Mouse (Mus musculus): Measurements from ENCODE around the gene Atp6v1a. TPM values are rescaled to one million over a fixed set of nuclear protein-coding genes. Genes with fewer than 3 reads are reported as not detected.

Gene Atp6v1a
- polyA plus RNA-seq, 1 experiment from 2014 or later = 61.3 TPM

DNA sequence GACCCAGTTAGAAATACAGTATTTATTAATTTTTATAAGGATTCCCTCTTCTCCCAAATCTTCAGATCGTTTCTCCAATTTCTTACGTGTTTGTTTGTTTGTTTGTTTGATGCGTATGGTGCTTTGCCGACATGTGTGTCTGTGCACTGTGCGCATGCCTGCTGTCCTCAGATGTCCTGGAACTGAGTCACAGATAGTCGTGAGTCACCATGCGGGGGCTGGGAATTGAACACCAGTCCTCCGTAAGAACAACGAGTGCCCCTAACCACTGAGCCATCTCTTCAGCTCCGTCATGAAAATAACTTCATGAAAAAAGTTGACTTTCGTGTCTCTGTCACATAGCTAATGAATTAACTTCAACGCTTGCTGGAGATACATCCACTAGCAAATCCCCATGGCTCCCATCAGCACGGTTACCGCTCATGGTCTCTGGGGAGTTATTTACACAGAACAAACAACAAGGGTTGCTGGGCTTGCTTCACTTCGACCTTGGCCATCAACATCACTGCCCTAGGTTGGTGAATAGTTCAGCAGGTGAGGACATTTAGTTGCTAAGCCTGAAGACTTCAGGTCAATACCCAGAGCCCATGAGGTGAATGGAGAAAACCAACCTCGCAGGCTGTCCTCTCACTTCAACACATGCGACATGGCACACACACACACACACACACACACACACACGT lies 78.8 kb downstream of the Atp6v1a start:
- no peaks in the 10 kb centered on the region for H3K36me3 ChIP-seq (ENCODE audit: control insufficient read depth, insufficient read depth, low read length)
- H3K9ac ChIP-seq (ENCODE audit: low read length) = no peak overlapping the region
- 93% methylated on average over 18 of the region's 18 CpGs for WGBS
- H3K4me1 ChIP-seq (replicated peaks; ENCODE audit: control insufficient read depth, insufficient read depth, low read length) = 0 out of 2 replicates have a peak, but pooled peaks cover 2% of the 10 kb centered on the region
- no peak overlapping the region for H3K4me3 ChIP-seq (ENCODE audit: low read depth, low read length)
- no peak overlapping the region for H3K4me2 ChIP-seq (ENCODE audit: low read depth, low read length, severe bottlenecking)
- no peaks in the 10 kb centered on the region for H3K27me3 ChIP-seq (ENCODE audit: control insufficient read depth, insufficient read depth, low read length)
- H3K27ac ChIP-seq (ENCODE audit: low read depth, low read length) = no peak overlapping the region
- ATAC-seq (replicated peaks; ENCODE audit: low FRiP score) (no peak), DNase-seq (ENCODE audit: low spot score) (no peak)
- H3K9me3 ChIP-seq (ENCODE audit: control insufficient read depth, low read length) = no peaks in the 10 kb centered on the region

DNA sequence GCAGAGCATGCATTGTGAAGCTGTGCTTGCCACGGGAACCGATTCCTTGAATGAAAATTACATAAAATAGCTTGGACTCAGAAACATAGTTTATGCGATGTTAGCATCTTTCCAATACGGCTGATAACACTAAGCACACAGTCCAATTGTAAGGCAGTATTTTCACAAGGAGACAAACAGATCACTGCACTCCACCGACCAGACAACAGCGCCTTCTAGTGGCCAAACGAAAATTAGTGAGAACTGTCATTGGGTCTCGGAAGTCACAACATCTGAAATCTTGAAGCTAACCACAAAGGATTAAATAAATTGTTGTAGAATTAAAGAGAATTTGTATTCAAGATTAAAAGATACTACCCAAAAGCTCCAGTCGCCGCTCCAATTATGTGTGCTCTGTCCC lies 80.8 kb downstream of the Atp6v1a start:
- ATAC-seq (replicated peaks; ENCODE audit: low FRiP score) (no peak), DNase-seq (ENCODE audit: low spot score) (peak; percentile 75)
- no peaks in the 10 kb centered on the region for H3K9me3 ChIP-seq (ENCODE audit: control insufficient read depth, low read length)
- H3K36me3 ChIP-seq (ENCODE audit: control insufficient read depth, insufficient read depth, low read length) = no peaks in the 10 kb centered on the region
- no peak overlapping the region for H3K27ac ChIP-seq (ENCODE audit: low read depth, low read length)
- H3K9ac ChIP-seq (ENCODE audit: low read length) = no peak overlapping the region
- H3K4me2 ChIP-seq (ENCODE audit: low read depth, low read length, severe bottlenecking) = no peak overlapping the region
- H3K4me1 ChIP-seq (replicated peaks; ENCODE audit: control insufficient read depth, insufficient read depth, low read length) = 0 out of 2 replicates have a peak, but pooled peaks cover 2% of the 10 kb centered on the region
- no peaks in the 10 kb centered on the region for H3K27me3 ChIP-seq (ENCODE audit: control insufficient read depth, insufficient read depth, low read length)
- 36% methylated on average over 10 of the region's 10 CpGs for WGBS
- H3K4me3 ChIP-seq (ENCODE audit: low read depth, low read length) = no peak overlapping the region

DNA sequence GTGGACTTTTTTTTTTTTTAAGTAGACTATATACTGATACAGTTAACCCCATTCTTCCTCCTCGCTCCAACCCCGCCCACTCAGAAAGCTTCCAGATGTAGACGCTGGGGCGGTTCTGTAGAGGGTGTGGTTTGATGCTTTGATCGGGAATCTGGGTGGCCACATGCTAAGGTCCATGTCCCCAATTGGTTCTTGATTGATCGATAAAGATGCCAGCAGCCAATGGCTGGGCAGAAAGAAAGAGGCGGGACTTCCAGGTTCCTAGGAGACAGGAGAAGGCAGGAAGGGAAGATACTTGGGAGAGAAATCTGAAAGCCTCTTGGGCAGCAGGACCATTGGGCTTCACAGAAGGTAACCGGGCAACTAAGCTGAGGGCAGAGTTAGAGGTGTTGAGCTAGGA lies 83.7 kb downstream of the Atp6v1a start:
- Histone ChIP-seq H3K9ac (ENCODE audit: low read length) (no peak overlapping the region), H3K4me2 (ENCODE audit: low read depth, low read length, severe bottlenecking) (no peak overlapping the region), H3K4me1 (replicated peaks; ENCODE audit: control insufficient read depth, insufficient read depth, low read length) (no peaks in the 10 kb centered on the region), H3K9me3 (ENCODE audit: control insufficient read depth, low read length) (no peaks in the 10 kb centered on the region), H3K4me3 (ENCODE audit: low read depth, low read length) (no peak overlapping the region), H3K36me3 (ENCODE audit: control insufficient read depth, insufficient read depth, low read length) (no peaks in the 10 kb centered on the region), H3K27me3 (ENCODE audit: control insufficient read depth, insufficient read depth, low read length) (no peaks in the 10 kb centered on the region), H3K27ac (ENCODE audit: low read depth, low read length) (no peak overlapping the region)
- ATAC-seq (replicated peaks; ENCODE audit: low FRiP score) = no peak
- peak; percentile 45 for DNase-seq (ENCODE audit: low spot score)
- 52% methylated on average over 8 of the region's 8 CpGs for WGBS

DNA sequence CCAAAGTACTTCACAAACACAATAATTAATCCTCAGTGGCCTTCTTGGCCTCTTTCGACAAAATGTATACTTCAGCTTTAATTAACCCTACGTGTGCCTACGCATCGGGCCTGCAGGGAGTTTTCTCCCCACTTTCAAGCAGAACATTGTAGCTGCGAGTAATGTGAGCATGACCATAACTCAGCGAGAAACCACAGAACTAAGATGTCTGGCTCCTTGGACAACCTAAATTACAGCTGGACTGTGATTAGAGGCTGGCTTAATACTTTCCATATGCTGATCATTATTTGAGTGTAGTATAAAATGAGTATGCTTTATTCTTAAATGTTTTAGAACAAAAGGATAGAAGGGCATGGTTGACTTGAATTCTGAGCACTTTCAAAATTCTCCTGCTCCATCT lies 86.2 kb downstream of the Atp6v1a start:
- ATAC-seq (replicated peaks; ENCODE audit: low FRiP score) (no peak), DNase-seq (ENCODE audit: low spot score) (peak; percentile 21)
- no peaks in the 10 kb centered on the region for H3K4me1 ChIP-seq (replicated peaks; ENCODE audit: control insufficient read depth, insufficient read depth, low read length)
- no peaks in the 10 kb centered on the region for H3K36me3 ChIP-seq (ENCODE audit: control insufficient read depth, insufficient read depth, low read length)
- no peaks in the 10 kb centered on the region for H3K9me3 ChIP-seq (ENCODE audit: control insufficient read depth, low read length)
- H3K9ac ChIP-seq (ENCODE audit: low read length) = no peak overlapping the region
- H3K27ac ChIP-seq (ENCODE audit: low read depth, low read length) = no peak overlapping the region
- no peak overlapping the region for H3K4me2 ChIP-seq (ENCODE audit: low read depth, low read length, severe bottlenecking)
- H3K4me3 ChIP-seq (ENCODE audit: low read depth, low read length) = no peak overlapping the region
- WGBS = 74% methylated on average over 6 of the region's 6 CpGs
- no peaks in the 10 kb centered on the region for H3K27me3 ChIP-seq (ENCODE audit: control insufficient read depth, insufficient read depth, low read length)

DNA sequence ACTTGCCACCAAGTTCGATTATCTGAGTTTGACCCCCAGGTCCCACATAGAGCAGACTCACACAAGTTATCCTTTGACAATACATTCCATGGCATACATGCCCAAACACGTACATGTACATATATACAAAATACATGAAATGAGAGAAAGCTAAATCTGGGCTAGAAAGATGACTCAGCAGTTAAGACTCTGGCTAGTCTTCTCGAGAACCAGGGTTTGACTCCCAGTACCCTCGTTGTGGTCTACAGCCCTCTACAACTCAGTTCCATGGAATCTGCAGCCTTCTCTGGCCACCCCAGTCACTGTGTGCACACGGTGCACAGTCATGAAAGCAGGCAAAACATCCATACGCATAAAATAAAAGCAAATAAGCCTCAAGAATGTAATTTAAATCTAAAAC lies 87.1 kb downstream of the Atp6v1a start:
- WGBS = 87% methylated on average over 6 of the region's 6 CpGs
- no peaks in the 10 kb centered on the region for H3K9me3 ChIP-seq (ENCODE audit: control insufficient read depth, low read length)
- H3K4me3 ChIP-seq (ENCODE audit: low read depth, low read length) = no peak overlapping the region
- ATAC-seq (replicated peaks; ENCODE audit: low FRiP score) (no peak), DNase-seq (ENCODE audit: low spot score) (no peak)
- no peaks in the 10 kb centered on the region for H3K36me3 ChIP-seq (ENCODE audit: control insufficient read depth, insufficient read depth, low read length)
- H3K9ac ChIP-seq (ENCODE audit: low read length) = no peak overlapping the region
- no peak overlapping the region for H3K4me2 ChIP-seq (ENCODE audit: low read depth, low read length, severe bottlenecking)
- no peaks in the 10 kb centered on the region for H3K4me1 ChIP-seq (replicated peaks; ENCODE audit: control insufficient read depth, insufficient read depth, low read length)
- H3K27me3 ChIP-seq (ENCODE audit: control insufficient read depth, insufficient read depth, low read length) = no peaks in the 10 kb centered on the region
- H3K27ac ChIP-seq (ENCODE audit: low read depth, low read length) = no peak overlapping the region

DNA sequence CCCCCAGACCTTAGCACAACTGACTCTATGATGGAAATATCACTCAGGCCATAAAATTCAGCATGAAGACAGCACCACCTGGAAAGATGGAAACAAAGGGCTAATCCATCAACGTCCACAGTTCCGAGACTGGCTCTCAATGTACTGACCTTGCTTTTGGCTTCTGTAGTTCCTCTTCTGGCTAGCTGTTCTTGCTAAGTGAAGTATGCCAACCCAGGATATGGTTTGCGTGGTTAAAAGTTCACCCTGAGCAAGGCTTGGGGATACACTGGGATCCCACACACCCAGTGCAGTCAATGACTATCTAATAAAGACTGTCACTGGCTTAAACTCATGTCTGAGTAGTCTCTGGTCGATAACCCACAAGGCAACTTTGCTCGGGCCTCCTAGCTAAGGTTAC lies 89.4 kb downstream of the Atp6v1a start:
- Histone ChIP-seq H3K4me1 (replicated peaks; ENCODE audit: control insufficient read depth, insufficient read depth, low read length) (no peaks in the 10 kb centered on the region), H3K36me3 (ENCODE audit: control insufficient read depth, insufficient read depth, low read length) (no peaks in the 10 kb centered on the region), H3K9me3 (ENCODE audit: control insufficient read depth, low read length) (no peaks in the 10 kb centered on the region; the same call in 1 of the 2 replicates), H3K4me3 (ENCODE audit: low read depth, low read length) (no peak overlapping the region), H3K27me3 (ENCODE audit: control insufficient read depth, insufficient read depth, low read length) (no peaks in the 10 kb centered on the region), H3K27ac (ENCODE audit: low read depth, low read length) (no peak overlapping the region), H3K4me2 (ENCODE audit: low read depth, low read length, severe bottlenecking) (no peak overlapping the region), H3K9ac (ENCODE audit: low read length) (no peak overlapping the region)
- DNase-seq (ENCODE audit: low spot score) (peak; percentile 3), ATAC-seq (replicated peaks; ENCODE audit: low FRiP score) (no peak)
- 91% methylated on average over 5 of the region's 5 CpGs for WGBS

DNA sequence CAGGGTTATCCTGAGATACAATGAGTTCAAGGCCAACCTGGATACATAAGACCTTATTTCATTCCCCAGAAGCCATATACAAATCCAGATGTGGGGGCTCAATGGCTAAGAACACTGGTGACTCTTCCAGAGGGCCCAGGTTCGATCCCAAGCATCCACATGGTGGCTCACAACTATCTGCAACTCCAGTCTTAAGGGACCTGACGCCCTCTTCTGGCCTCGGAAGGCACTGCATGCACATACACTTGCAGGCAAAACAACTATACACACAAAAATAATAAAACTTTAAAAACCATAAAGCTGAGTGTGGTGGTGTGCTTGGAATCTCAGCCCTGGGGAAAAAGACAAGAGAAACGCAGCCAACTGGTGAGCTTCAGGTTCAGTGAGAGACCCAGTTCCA lies 100.4 kb downstream of the Atp6v1a start:
- Histone ChIP-seq H3K27me3 (ENCODE audit: control insufficient read depth, insufficient read depth, low read length) (no peaks in the 10 kb centered on the region), H3K9me3 (ENCODE audit: control insufficient read depth, low read length) (no peaks in the 10 kb centered on the region), H3K27ac (ENCODE audit: low read depth, low read length) (no peak overlapping the region), H3K4me3 (ENCODE audit: low read depth, low read length) (no peak overlapping the region), H3K4me2 (ENCODE audit: low read depth, low read length, severe bottlenecking) (no peak overlapping the region), H3K9ac (ENCODE audit: low read length) (no peak overlapping the region), H3K36me3 (ENCODE audit: control insufficient read depth, insufficient read depth, low read length) (no peaks in the 10 kb centered on the region), H3K4me1 (replicated peaks; ENCODE audit: control insufficient read depth, insufficient read depth, low read length) (no peaks in the 10 kb centered on the region)
- DNase-seq (ENCODE audit: low spot score) (peak; percentile 32), ATAC-seq (replicated peaks; ENCODE audit: low FRiP score) (no peak)
- 87% methylated on average over 4 of the region's 4 CpGs for WGBS

Other genes with a start within 250 kb of the Atp6v1a start
- gene Ccdc191, start 249.9 kb downstream of the Atp6v1a start, polyA plus RNA-seq (2014; fragmentation: Nextera tagmentation; extraction: Ambion mirVana) = 15.9 and 17.8 TPM in 2 replicates
- 47.4 and 49.2 TPM in 2 replicates for gene Qtrt2, start 212.9 kb downstream of the Atp6v1a start, polyA plus RNA-seq (2014; fragmentation: Nextera tagmentation; extraction: Ambion mirVana)
- 0.49 and 0.86 TPM in 2 replicates for gene Zdhhc23, start 159.9 kb downstream of the Atp6v1a start, polyA plus RNA-seq (2014; fragmentation: Nextera tagmentation; extraction: Ambion mirVana)
- 3.1 and 3.5 TPM in 2 replicates for gene Gramd1c, start 76.4 kb downstream of the Atp6v1a start, polyA plus RNA-seq (2014; fragmentation: Nextera tagmentation; extraction: Ambion mirVana)
- gene Naa50, start 125 bp upstream of the Atp6v1a start, polyA plus RNA-seq (2014; fragmentation: Nextera tagmentation; extraction: Ambion mirVana) = 111 and 116 TPM in 2 replicates
- 5.5 and 5.8 TPM in 2 replicates for gene Usf3, start 33.5 kb upstream of the Atp6v1a start, polyA plus RNA-seq (2014; fragmentation: Nextera tagmentation; extraction: Ambion mirVana)
- gene Sidt1, start 193.5 kb upstream of the Atp6v1a start, polyA plus RNA-seq (2014; fragmentation: Nextera tagmentation; extraction: Ambion mirVana) = 0.13 TPM in 1 of 2 replicates, not detected in the other
- gene Spice1, start 207.4 kb upstream of the Atp6v1a start, polyA plus RNA-seq (2014; fragmentation: Nextera tagmentation; extraction: Ambion mirVana) = 42.8 and 45.7 TPM in 2 replicates

Measured in forebrain, embryonic 11.5 days (tissue).